Mouse (Mus musculus) kidney, postnatal 10 days (tissue): ENCODE measurements around the gene Bsph2.

Experiments used
- DNase-seq: peaks from one replicate; pipeline ENCODE4 v3.0.0; 2021; ENCODE audit warnings: mixed read lengths

Bsph2 gene

GRCm38 (mm10) chr7:13570967-13571366 is at the start of gene Bsph2:
Gene Bsph2 (minus strand): TSS chr7:13571067.
- no peak for DNase-seq

GRCm38 (mm10) chr7:13511539-13511938 is 59.3 kb downstream of the Bsph2 start:
- peak; percentile 26 for DNase-seq
